Mouse (Mus musculus) heart, embryonic 10.5 days (tissue): ENCODE measurements around the gene Npr1. TPM values are rescaled to one million over a fixed set of nuclear protein-coding genes. Genes with fewer than 3 reads are reported as not detected.
A peak's percentile ranks its signal among the peaks of the same experiment; 100 is the strongest.

Experiments used
- DNase-seq: peaks from one replicate; pipeline ENCODE4 v3.0.0-alpha.2; 2017; ENCODE audit warnings: low spot score
- H3K27ac ChIP-seq: fragments of 300-500 bp; sonication (generic); 2 replicates; pipeline ENCODE4 v1.5.1; 2016; ENCODE audit warnings: mild to moderate bottlenecking
- H3K27me3 ChIP-seq: fragments of 300-500 bp; sonication (generic); 2 replicates; pipeline ENCODE4 v1.6.1; 2016; ENCODE audit warnings: mild to moderate bottlenecking; ENCODE audit not compliant: poor library complexity, insufficient read depth, severe bottlenecking
- H3K36me3 ChIP-seq: fragments of 300-500 bp; sonication (generic); 2 replicates; pipeline ENCODE4 v1.6.1; 2016; ENCODE audit warnings: mild to moderate bottlenecking, moderate library complexity
- H3K4me1 ChIP-seq: fragments of 300-500 bp; sonication (generic); 2 replicates; pipeline ENCODE4 v1.6.1; 2016; ENCODE audit warnings: mild to moderate bottlenecking
- H3K4me3 ChIP-seq: fragments of 300-500 bp; sonication (generic); 2 replicates; pipeline ENCODE4 v1.5.1; 2016; ENCODE audit warnings: mild to moderate bottlenecking, moderate library complexity
- H3K9me3 ChIP-seq: fragments of 300-500 bp; sonication (generic); 2 replicates; pipeline ENCODE4 v1.6.1; 2016; ENCODE audit warnings: mild to moderate bottlenecking, moderate library complexity
- WGBS: fragments of 180-500 bp; shearing (Covaris S2); methylation state at CpG from one replicate; pipeline ENCODE4 v1.1.7; 2016; 5-methylcytosine and 5-hydroxymethylcytosine counted together
- polyA plus RNA-seq: library from polyadenylated mRNA; unstranded; fragments of >200 nt; fragmentation: Nextera tagmentation; extraction: Ambion mirVana; gene quantifications from 2 replicates; pipeline ENCODE4 v1.2.1, GENCODE M21; 2016

Npr1 gene
- polyA plus RNA-seq, 1 experiment from 2014 or later = 8.7 TPM

DNA sequence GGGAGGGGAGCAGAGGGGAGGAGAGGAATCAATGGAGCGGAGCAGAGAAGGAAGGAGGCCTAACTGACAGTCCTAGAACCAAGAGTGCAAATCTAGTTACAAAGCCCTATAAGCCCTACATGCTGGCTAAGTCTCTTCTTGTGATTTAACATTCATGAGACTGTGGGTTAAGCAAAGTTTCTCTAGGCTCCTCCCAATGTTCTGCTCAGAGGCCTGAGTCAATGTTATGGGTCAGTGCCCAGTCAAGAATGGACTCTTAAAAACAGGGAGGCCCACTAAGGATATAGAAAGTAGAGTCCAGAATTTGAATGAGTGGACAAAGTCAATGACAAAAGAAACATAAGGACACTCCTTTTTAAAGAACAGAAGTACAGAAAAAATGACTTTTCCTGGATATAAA lies 38.1 kb downstream of the Npr1 start:
- peaks cover 41% of the 10 kb centered on the region for H3K4me1 ChIP-seq
- H3K27ac ChIP-seq = 0 out of 2 replicates have a peak overlapping the region, but pooled peaks have one; percentile 7
- H3K36me3 ChIP-seq = peaks cover 36% of the 10 kb centered on the region
- H3K27me3 ChIP-seq = no peaks in the 10 kb centered on the region
- DNase-seq = no peak
- WGBS = 69% methylated on average over 1 of the region's 1 CpGs
- no peaks in the 10 kb centered on the region for H3K9me3 ChIP-seq
- H3K4me3 ChIP-seq = no peak overlapping the region

DNA sequence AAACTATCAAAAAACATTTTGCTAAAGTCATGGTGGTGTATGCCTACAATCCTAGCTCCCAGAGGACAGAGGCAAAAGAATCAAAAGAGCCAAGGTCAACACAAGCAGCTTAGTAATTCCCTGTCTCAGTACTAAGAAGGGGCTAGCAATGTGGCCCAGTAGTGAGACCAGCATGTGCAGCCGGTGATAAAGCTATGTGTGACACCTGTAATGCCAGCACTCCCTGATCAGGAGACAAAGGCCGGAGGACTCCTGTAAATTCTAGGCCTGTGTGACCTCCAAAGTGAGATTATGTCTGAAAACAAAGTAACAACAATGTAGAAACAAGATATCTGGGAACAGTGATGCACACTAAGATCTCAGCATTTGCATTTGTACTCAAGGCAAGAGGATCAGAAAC lies 40.2 kb downstream of the Npr1 start:
- no peak overlapping the region for H3K27ac ChIP-seq
- H3K9me3 ChIP-seq = no peaks in the 10 kb centered on the region
- H3K4me1 ChIP-seq = peaks cover 22% of the 10 kb centered on the region
- DNase-seq = no peak
- WGBS = 75% methylated on average over 2 of the region's 2 CpGs
- no peak overlapping the region for H3K4me3 ChIP-seq
- H3K36me3 ChIP-seq = peaks cover 53% of the 10 kb centered on the region
- H3K27me3 ChIP-seq = no peaks in the 10 kb centered on the region

GRCm38 (mm10) chr3:90423549-90423948 lies 42.1 kb downstream of the Npr1 start:
- no peaks in the 10 kb centered on the region for H3K9me3 ChIP-seq
- H3K27me3 ChIP-seq = no peaks in the 10 kb centered on the region
- no peak overlapping the region for H3K4me3 ChIP-seq
- peaks cover 61% of the 10 kb centered on the region for H3K36me3 ChIP-seq
- DNase-seq = no peak
- peaks cover 9% of the 10 kb centered on the region; the same call in 1 of the 2 replicates for H3K4me1 ChIP-seq
- H3K27ac ChIP-seq = no peak overlapping the region

GRCm38 (mm10) chr3:90420696-90421095 lies 45.0 kb downstream of the Npr1 start:
- no peak overlapping the region for H3K27ac ChIP-seq
- H3K36me3 ChIP-seq = peaks cover 86% of the 10 kb centered on the region
- WGBS = 93% methylated on average over 6 of the region's 6 CpGs
- no peak for DNase-seq
- no peaks in the 10 kb centered on the region for H3K4me1 ChIP-seq
- no peaks in the 10 kb centered on the region for H3K9me3 ChIP-seq
- no peaks in the 10 kb centered on the region for H3K27me3 ChIP-seq
- no peak overlapping the region for H3K4me3 ChIP-seq

- Histone ChIP-seq H3K9me3 (no peaks in the 10 kb centered on the region), H3K4me3 (no peak overlapping the region), H3K27me3 (no peaks in the 10 kb centered on the region), H3K36me3 (peaks cover 94% of the 10 kb centered on the region), H3K4me1 (peaks cover 6% of the 10 kb centered on the region; the same call in 1 of the 2 replicates), H3K27ac (no peak overlapping the region)
- 37% methylated on average over 3 of the region's 3 CpGs for WGBS
- no peak for DNase-seq
These were observed 52.7 kb downstream of the Npr1 start for GRCm38 (mm10) chr3:90413011-90413396.

- H3K9me3 ChIP-seq = no peaks in the 10 kb centered on the region
- peaks cover 94% of the 10 kb centered on the region for H3K36me3 ChIP-seq
- DNase-seq = peak; percentile 81
- no peak overlapping the region for H3K4me3 ChIP-seq
- H3K4me1 ChIP-seq = peaks cover 6% of the 10 kb centered on the region; the same call in 1 of the 2 replicates
- 43% methylated on average over 5 of the region's 5 CpGs for WGBS
- H3K27me3 ChIP-seq = no peaks in the 10 kb centered on the region
- H3K27ac ChIP-seq = no peak overlapping the region
These were observed 53.2 kb downstream of the Npr1 start for GRCm38 (mm10) chr3:90412312-90413010.

GRCm38 (mm10) chr3:90408721-90409120 lies 56.9 kb downstream of the Npr1 start:
- H3K9me3 ChIP-seq = no peaks in the 10 kb centered on the region
- WGBS = 88% methylated on average over 3 of the region's 3 CpGs
- peaks cover 6% of the 10 kb centered on the region; the same call in 1 of the 2 replicates for H3K4me1 ChIP-seq
- no peak overlapping the region for H3K4me3 ChIP-seq
- no peaks in the 10 kb centered on the region for H3K27me3 ChIP-seq
- H3K27ac ChIP-seq = no peak overlapping the region
- H3K36me3 ChIP-seq = peaks cover 93% of the 10 kb centered on the region
- DNase-seq = no peak

DNA sequence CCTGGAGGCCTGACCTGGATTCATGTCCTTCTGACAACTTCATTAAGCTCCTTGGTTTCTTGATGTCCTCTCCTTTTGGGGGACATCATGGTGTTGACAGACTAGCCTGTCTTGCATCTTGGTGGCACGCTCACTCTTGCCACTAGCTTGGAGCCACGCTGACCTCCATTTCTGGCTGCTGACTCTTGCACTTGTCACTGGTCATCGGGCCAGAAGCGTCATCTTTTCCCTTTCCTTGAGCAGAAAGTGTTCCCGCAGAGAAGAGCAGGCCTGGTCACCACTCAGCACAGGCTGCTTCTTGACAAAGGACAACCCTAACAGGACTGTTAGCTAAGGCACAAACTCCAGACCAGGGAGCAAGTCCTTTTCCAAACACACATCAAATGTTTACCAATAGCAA lies 59.3 kb downstream of the Npr1 start:
- no peaks in the 10 kb centered on the region for H3K9me3 ChIP-seq
- no peak overlapping the region for H3K27ac ChIP-seq
- H3K4me3 ChIP-seq = no peak overlapping the region
- peaks cover 98% of the 10 kb centered on the region for H3K36me3 ChIP-seq
- no peaks in the 10 kb centered on the region for H3K4me1 ChIP-seq
- DNase-seq = no peak
- whole genome bisulfite sequencing = 92% methylated on average over 5 of the region's 5 CpGs
- H3K27me3 ChIP-seq = no peaks in the 10 kb centered on the region

DNA sequence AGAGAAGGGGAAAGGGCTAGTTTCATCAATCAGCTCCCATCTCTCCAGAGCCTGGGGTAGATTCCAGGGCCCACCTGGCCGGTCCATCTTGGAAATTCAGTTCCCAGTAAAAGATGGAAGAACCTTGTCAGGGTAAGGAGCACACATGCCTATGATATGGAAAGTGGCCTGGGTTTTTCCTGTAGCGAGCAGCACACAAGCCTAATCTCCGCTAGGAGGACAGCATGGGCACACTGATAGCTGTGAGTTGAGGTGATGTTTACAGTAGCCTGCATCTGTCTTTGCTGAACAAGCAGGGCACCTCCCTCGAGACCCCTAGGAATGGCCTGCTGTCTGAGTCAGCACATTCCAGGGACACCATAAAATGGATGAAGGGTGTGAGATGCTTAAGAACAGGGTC lies 61.1 kb downstream of the Npr1 start:
- Histone ChIP-seq H3K27ac (no peak overlapping the region), H3K4me1 (no peaks in the 10 kb centered on the region), H3K27me3 (no peaks in the 10 kb centered on the region), H3K36me3 (peaks cover 98% of the 10 kb centered on the region), H3K9me3 (no peaks in the 10 kb centered on the region), H3K4me3 (no peak overlapping the region)
- no peak for DNase-seq
- 76% methylated on average over 4 of the region's 4 CpGs for WGBS

GRCm38 (mm10) chr3:90404121-90404520 lies 61.5 kb downstream of the Npr1 start:
- no peaks in the 10 kb centered on the region for H3K9me3 ChIP-seq
- H3K27ac ChIP-seq = no peak overlapping the region
- peaks cover 98% of the 10 kb centered on the region for H3K36me3 ChIP-seq
- H3K4me1 ChIP-seq = no peaks in the 10 kb centered on the region
- H3K27me3 ChIP-seq = no peaks in the 10 kb centered on the region
- H3K4me3 ChIP-seq = no peak overlapping the region
- DNase-seq = no peak
- WGBS = 78% methylated on average over 3 of the region's 3 CpGs

DNA sequence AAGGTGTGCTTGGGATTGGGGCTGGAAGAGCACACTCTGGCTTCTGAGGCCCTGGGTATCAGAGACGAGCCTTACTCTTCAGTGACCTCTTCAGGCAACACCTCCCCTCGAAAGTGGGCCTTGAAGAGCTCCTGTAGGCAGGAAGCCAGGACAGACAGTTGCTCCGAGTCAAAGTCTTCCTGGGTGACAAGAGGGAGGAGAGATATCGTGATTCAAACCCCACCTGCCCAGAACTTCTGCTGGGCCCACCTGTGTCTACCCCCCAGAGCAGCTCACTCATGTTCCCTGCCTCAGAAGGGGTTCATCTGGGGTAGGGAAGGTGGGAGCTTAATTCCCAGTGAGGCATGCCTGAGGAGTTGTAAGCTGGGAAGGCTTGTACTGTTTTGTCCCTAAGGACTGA lies 64.7 kb downstream of the Npr1 start:
- Histone ChIP-seq H3K4me3 (no peak overlapping the region), H3K4me1 (no peaks in the 10 kb centered on the region), H3K27ac (no peak overlapping the region), H3K36me3 (peaks cover 92% of the 10 kb centered on the region), H3K9me3 (no peaks in the 10 kb centered on the region), H3K27me3 (no peaks in the 10 kb centered on the region)
- 68% methylated on average over 4 of the region's 4 CpGs for WGBS
- DNase-seq = no peak
